Mouse (Mus musculus) heart, embryonic 15.5 days (tissue): ENCODE measurements at regions not wholly inside any gene's neighbourhood (a gene's known extent, or its start where the extent isn't known, plus 50 kb on each side); places are given as distances from the start of the nearest gene placed in this dataset.
A peak's percentile ranks its signal among the peaks of the same experiment; 100 is the strongest.

Source experiments
- ATAC-seq: fragments of 200-750 bp; cut with Nextera tagmentation; replicated peaks from 2 replicates; pipeline ENCODE4 v1.8.0; 2017; ENCODE audit warnings: low read depth, moderate TSS enrichment; ENCODE audit not compliant: insufficient number of reproducible peaks, insufficient read depth, low FRiP score
- H3K27ac ChIP-seq: fragments of 300-500 bp; sonication (generic); 2 replicates; pipeline ENCODE4 v1.5.1; 2015; ENCODE audit warnings: mild to moderate bottlenecking, inconsistent platforms
- H3K27me3 ChIP-seq: fragments of 300-500 bp; sonication (generic); 2 replicates; pipeline ENCODE4 v1.6.1; 2015; ENCODE audit warnings: inconsistent platforms
- H3K36me3 ChIP-seq: fragments of 300-500 bp; sonication (generic); 2 replicates; pipeline ENCODE4 v1.6.1; 2015; ENCODE audit warnings: mild to moderate bottlenecking, inconsistent platforms
- H3K4me1 ChIP-seq: fragments of 300-500 bp; sonication (generic); replicated peaks from 2 replicates; pipeline ENCODE4 v1.6.1; 2015; ENCODE audit warnings: inconsistent platforms
- H3K4me2 ChIP-seq: fragments of 300-500 bp; sonication (generic); 2 replicates; pipeline ENCODE4 v1.6.1; 2015; ENCODE audit warnings: inconsistent platforms, mild to moderate bottlenecking, moderate library complexity
- H3K4me3 ChIP-seq: fragments of 300-500 bp; sonication (generic); 2 replicates; pipeline ENCODE4 v1.5.1; 2015; ENCODE audit warnings: mild to moderate bottlenecking, inconsistent platforms
- H3K9ac ChIP-seq: fragments of 300-500 bp; sonication (generic); 2 replicates; pipeline ENCODE4 v1.6.1; 2015; ENCODE audit warnings: mild to moderate bottlenecking, inconsistent platforms
- H3K9me3 ChIP-seq: fragments of 300-500 bp; sonication (generic); replicated peaks from 2 replicates; pipeline ENCODE4 v1.6.1; 2016; ENCODE audit warnings: inconsistent platforms
- WGBS: fragments of 180-500 bp; shearing (Covaris S2); methylation state at CpG from one replicate; pipeline ENCODE4 v1.1.7; 2015; ENCODE audit warnings: mixed read lengths; 5-methylcytosine and 5-hydroxymethylcytosine counted together

DNA sequence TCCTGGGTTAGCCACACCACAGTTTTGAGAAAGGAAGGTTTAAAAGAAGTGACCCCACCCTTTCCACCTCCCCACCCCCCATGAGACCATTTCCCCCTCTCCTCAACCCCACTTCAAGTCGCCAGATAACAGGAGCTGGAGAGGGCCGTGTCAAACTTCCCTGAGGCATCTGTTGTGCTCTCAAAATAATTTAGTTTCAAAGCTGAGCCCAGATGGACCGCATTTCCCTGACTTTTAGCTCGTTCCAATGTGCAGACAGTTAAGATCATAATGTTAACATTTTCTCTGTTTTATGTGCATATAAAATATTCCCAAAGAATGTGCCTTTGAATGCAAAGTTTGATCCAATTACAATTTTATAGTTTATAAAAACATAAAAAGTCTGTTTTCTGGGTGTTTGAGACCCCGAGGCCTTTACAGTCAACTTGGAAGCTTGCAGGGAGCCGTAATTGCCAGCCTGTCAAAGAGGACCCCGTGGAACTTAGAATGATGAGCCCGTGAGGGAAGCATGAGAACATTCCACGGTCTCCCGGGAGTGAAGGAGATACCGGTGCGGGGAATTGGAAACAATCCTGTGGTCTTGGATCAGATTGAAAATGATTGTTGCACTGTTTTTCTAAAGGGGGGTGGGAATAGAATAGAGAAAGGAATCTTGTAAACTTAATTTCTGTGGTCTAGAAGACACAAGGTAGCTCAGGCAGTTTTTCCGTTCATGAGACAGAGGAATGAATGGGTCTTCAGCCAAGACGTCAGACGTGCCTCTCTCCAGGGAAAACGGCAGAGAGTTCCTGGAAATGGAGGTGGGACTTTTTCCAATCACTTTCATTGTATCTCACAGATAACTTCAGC is 903.3 kb downstream of the Mrps31 start:
- H3K4me1 ChIP-seq: 0 out of 2 replicates have a peak, but pooled peaks cover 4% of the 10 kb centered on the region
- no peak for ATAC-seq
- no peaks in the 10 kb centered on the region for H3K27me3 ChIP-seq
- no peak overlapping the region for H3K4me2 ChIP-seq
- H3K36me3 ChIP-seq: no peaks in the 10 kb centered on the region
- no peak overlapping the region for H3K4me3 ChIP-seq
- H3K9me3 ChIP-seq: no peaks in the 10 kb centered on the region
- peak overlapping the region; percentile 31; the same call in 1 of the 2 replicates for H3K27ac ChIP-seq
- 50% methylated on average over 16 of the region's 16 CpGs for WGBS
- H3K9ac ChIP-seq: no peak overlapping the region

DNA sequence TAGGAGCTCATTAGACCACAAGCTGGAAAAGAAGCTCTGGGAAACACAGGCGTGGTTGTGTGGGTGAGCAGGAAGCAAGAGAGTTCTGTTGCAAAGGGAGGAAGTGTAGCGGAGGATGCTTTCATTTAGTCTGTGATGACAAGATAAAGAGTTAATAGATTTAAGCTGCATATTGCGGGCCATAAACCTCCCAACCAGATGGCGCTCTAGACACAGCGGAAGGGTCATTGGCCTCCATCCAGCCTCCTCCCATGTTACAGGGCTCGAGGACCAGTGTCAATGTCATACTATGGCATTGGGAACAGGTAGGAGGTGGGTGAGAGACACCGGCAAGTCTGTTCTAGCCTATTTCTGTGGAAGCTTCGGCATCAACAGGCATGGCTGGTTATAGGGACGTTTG is 908.4 kb downstream of the Mrps31 start:
- Histone ChIP-seq H3K27me3 (no peaks in the 10 kb centered on the region), H3K4me1 (peaks cover 14% of the 10 kb centered on the region), H3K9me3 (no peaks in the 10 kb centered on the region), H3K4me3 (no peak overlapping the region), H3K9ac (no peak overlapping the region), H3K27ac (no peak overlapping the region), H3K4me2 (no peak overlapping the region), H3K36me3 (no peaks in the 10 kb centered on the region)
- no peak for ATAC-seq
- WGBS: 54% methylated on average over 9 of the region's 9 CpGs

DNA sequence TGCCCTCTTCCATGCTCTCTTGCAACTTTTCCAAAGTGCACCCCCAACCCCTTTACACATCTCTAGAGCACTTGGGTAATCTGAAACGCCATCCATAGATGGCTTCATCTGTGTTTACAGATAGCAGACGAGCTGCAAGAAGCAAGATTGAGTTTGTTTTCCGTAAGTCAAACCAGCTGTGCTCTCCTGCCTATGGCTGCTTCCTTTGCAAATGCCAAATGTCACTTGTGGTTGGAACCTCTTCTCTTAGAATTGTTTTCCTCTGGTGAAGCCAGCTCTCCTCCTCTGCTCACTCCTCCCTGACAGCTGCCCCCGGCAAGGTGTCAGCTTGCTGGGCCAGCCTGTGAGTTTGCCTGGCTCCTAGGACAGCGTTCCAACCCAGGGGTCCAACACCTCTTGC is 910.0 kb downstream of the Mrps31 start:
- no peaks in the 10 kb centered on the region for H3K36me3 ChIP-seq
- H3K4me1 ChIP-seq: peaks cover 14% of the 10 kb centered on the region
- H3K27me3 ChIP-seq: no peaks in the 10 kb centered on the region
- no peak overlapping the region for H3K4me2 ChIP-seq
- no peak for ATAC-seq
- H3K9ac ChIP-seq: no peak overlapping the region
- H3K27ac ChIP-seq: no peak overlapping the region
- H3K9me3 ChIP-seq: no peaks in the 10 kb centered on the region
- H3K4me3 ChIP-seq: no peak overlapping the region
- 27% methylated on average over 5 of the region's 5 CpGs for WGBS

DNA sequence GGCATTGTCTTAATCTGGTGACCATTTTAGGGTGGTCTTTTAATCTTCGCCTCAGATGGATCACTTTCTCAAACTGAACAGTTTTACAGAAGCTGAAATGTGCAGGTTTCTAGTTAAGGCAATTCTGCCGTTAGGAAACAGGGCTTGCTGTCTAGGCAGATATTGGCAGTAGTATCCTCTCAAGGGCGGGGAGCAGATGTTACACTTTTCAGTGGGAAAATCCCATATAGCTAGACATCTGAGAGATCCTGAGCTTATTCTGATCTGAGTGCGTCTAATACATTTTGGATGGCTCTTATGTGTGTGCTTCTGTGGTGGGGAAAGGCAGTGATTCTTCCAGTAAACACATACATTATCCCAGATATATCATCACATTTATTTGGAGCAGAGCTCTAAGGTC is 916.1 kb downstream of the Mrps31 start:
- H3K4me1 ChIP-seq: no peaks in the 10 kb centered on the region
- no peak overlapping the region for H3K4me3 ChIP-seq
- no peaks in the 10 kb centered on the region for H3K36me3 ChIP-seq
- WGBS: 76% methylated on average over 4 of the region's 4 CpGs
- H3K27me3 ChIP-seq: no peaks in the 10 kb centered on the region
- no peak overlapping the region for H3K9ac ChIP-seq
- H3K4me2 ChIP-seq: no peak overlapping the region
- no peak for ATAC-seq
- no peak overlapping the region for H3K27ac ChIP-seq
- H3K9me3 ChIP-seq: no peaks in the 10 kb centered on the region

DNA sequence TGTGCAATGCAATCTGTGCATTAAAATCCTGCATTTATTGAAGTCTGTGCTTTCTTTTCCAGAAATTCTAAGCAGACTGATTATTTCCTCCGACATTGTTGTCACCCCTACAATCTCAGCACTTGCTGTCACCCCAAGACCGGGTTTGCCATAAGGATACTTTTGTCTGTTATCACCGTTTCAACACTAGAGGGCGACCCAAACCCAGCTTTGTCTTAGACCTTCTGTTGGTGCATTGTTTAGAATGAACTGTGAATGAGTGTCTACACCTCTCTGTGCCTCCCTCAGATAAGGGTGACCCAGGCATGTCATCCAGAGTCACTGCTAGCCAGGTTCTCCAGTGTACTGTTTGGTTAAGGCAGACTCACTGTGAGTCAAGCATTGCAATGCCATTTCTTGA is 933.0 kb downstream of the Mrps31 start:
- WGBS: 19% methylated on average over 4 of the region's 4 CpGs

DNA sequence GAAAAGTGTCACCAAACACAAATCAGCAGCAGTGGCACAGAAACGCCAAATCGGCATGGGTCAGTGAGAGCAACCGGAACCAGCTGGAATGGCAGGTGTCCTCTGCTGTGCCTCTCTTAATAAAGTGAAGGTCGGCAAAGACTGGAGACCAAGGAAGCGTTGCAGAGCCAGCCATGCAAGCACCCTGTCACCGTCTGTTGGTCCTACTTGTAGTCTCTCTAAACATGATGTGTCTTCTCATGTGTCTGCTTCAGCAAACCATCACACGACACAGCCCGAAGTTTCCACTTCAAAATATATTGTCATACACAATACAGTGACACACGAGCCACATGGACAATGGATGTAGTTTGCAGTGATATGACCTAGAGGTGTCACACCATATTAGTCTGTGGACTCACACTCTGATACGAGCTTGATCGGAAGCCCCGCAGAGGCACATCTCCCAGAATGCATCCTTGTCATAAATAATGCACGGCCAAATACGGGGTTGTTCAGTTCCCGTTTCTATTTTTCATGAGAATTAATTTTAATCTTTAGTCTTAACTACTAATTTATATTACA is 940.3 kb downstream of the Mrps31 start:
- no peaks in the 10 kb centered on the region for H3K9me3 ChIP-seq
- WGBS: 84% methylated on average over 15 of the region's 15 CpGs
- no peak overlapping the region for H3K9ac ChIP-seq

More for the DNA sequence above, 933.0 kb downstream of the Mrps31 start:
- no peak overlapping the region for H3K27ac ChIP-seq
- no peak overlapping the region for H3K9ac ChIP-seq
- no peak for ATAC-seq
- no peaks in the 10 kb centered on the region for H3K4me1 ChIP-seq
- no peak overlapping the region for H3K4me2 ChIP-seq
- H3K36me3 ChIP-seq: no peaks in the 10 kb centered on the region
- no peak overlapping the region for H3K4me3 ChIP-seq
- no peaks in the 10 kb centered on the region for H3K9me3 ChIP-seq
- H3K27me3 ChIP-seq: no peaks in the 10 kb centered on the region

DNA sequence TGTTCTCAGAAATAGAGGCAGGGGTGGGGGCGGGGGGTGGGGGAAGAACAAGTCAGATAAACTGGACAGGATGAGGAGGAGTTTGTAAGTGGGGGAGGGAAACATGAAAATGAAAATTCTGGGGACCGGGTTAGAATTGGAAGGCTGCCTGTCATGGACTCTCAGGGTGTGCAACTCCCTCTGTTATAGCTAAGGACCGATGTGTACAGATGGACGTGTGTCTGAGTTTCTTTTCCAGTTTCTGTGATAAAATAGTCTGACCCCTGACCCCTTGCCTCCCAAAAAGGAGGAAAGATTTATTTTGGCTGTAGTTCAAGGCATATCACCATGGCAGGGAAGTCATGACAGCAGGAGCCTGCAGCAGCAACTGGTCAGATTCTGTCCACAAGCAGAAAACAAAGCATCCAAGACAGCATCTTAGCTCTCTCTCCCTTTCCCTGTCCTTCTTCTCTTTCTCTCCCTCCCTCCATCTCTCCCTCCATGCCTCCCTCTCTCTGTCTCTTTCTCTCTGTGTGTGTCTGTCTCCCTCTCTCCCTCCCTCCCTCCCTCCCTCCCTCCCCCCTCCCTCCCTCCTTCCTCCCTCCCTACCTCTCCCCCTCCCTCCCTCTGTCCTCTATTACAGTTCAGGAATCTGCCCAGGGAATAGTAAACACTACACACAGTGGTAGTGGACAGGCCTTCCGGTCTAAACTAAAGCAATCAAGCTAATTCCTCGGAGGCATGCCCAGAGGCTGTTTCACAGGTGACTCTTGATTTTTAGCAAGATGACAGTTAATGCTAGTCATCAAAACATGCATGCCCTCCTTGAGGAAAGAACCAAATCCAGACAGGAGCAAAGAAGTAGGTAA is 941.3 kb downstream of the Mrps31 start:
- peak; percentile 31; the same call in 1 of the 2 replicates for ATAC-seq
- WGBS: 33% methylated on average over 6 of the region's 6 CpGs
- H3K9me3 ChIP-seq: no peaks in the 10 kb centered on the region
- H3K27me3 ChIP-seq: no peaks in the 10 kb centered on the region
- peak overlapping the region; percentile 43; the same call in 1 of the 2 replicates for H3K4me2 ChIP-seq
- no peak overlapping the region for H3K4me3 ChIP-seq
- H3K27ac ChIP-seq: no peak overlapping the region
- no peak overlapping the region for H3K9ac ChIP-seq
- H3K36me3 ChIP-seq: no peaks in the 10 kb centered on the region
- no peaks in the 10 kb centered on the region for H3K4me1 ChIP-seq

More for the DNA sequence above, 940.3 kb downstream of the Mrps31 start:
- Histone ChIP-seq H3K4me2 (no peak overlapping the region), H3K27ac (no peak overlapping the region), H3K4me1 (no peaks in the 10 kb centered on the region), H3K36me3 (no peaks in the 10 kb centered on the region), H3K4me3 (no peak overlapping the region), H3K27me3 (no peaks in the 10 kb centered on the region)
- ATAC-seq: no peak

DNA sequence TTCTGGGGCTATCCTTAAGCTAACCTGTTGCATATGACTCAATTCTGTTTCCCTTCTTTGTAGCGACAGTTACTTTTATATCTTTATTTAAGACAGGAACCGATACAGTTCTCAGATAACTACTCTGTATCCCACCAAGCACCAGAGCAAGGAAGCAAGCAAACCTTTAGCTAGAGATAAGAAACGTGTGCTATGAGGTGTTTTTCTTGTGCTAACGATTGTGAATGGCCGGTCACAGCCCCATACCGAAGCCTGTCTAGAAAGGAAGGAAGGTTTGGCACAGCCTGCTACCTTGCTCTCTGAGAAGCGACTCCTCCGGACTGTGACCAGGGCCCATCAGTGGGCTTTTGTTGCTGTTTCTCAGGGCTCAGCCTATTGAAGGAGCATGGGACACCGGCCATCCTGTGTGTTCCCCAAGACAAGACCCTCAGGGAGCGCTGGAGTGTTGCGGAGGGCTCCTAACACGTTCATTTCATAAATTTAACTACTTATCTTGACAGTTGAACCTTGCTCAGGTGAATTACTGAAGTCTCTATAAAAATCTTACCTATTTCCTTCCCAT is 949.0 kb downstream of the Mrps31 start:
- Histone ChIP-seq H3K36me3 (no peaks in the 10 kb centered on the region), H3K4me2 (no peak overlapping the region), H3K9me3 (0 out of 2 replicates have a peak, but pooled peaks cover 12% of the 10 kb centered on the region), H3K27me3 (no peaks in the 10 kb centered on the region), H3K27ac (no peak overlapping the region), H3K4me1 (peaks cover 8% of the 10 kb centered on the region), H3K4me3 (no peak overlapping the region), H3K9ac (no peak overlapping the region)
- WGBS: 51% methylated on average over 12 of the region's 12 CpGs
- ATAC-seq: no peak

DNA sequence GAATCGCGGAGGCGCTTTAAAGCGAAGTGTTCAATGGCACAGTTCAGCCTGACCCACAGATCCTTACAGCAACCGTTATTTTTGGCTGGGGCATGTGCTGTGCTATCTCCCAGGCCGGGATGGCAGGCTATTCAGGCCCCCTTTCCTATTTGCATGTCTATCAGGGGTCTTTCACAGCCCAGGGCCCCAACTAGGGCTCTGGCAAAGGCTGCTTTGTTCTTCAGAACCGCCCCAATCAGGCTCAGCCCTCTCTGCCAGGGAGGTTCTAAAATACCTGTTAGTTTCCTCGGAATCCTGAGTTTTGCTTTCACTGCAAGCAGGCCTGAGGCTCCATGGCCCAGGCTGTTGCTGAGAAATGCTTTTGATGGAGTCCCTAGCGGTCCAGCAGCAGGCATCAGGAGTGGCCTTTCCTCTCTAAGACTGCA is 949.7 kb downstream of the Mrps31 start:
- H3K4me2 ChIP-seq: peak overlapping the region; percentile 32; the same call in 1 of the 2 replicates
- peak overlapping the region; percentile 87 for H3K27ac ChIP-seq
- no peaks in the 10 kb centered on the region for H3K36me3 ChIP-seq
- H3K9ac ChIP-seq: peak overlapping the region; percentile 48
- H3K4me1 ChIP-seq: peaks cover 8% of the 10 kb centered on the region
- no peak for ATAC-seq
- H3K27me3 ChIP-seq: no peaks in the 10 kb centered on the region
- 20% methylated on average over 9 of the region's 9 CpGs for WGBS
- H3K9me3 ChIP-seq: 0 out of 2 replicates have a peak, but pooled peaks cover 12% of the 10 kb centered on the region
- H3K4me3 ChIP-seq: no peak overlapping the region
